Mouse (Mus musculus) embryonic facial prominence, embryonic 10.5 days (tissue): ENCODE measurements around the gene Abcd1. TPM values are rescaled to one million over a fixed set of nuclear protein-coding genes. Genes with fewer than 3 reads are reported as not detected.
A peak's percentile ranks its signal among the peaks of the same experiment; 100 is the strongest.

Experiments used
- DNase-seq: peaks from one replicate; pipeline ENCODE4 v3.0.0-alpha.2; 2017; ENCODE audit warnings: low spot score
- H3K27ac ChIP-seq: fragments of 300-500 bp; sonication (generic); replicated peaks from 2 replicates; pipeline ENCODE4 v1.5.1; 2016; ENCODE audit warnings: mild to moderate bottlenecking
- H3K27me3 ChIP-seq: fragments of 300-500 bp; sonication (generic); replicated peaks from 2 replicates; pipeline ENCODE4 v1.6.1; 2016; ENCODE audit warnings: low read depth, mild to moderate bottlenecking; ENCODE audit not compliant: poor library complexity, severe bottlenecking
- H3K36me3 ChIP-seq: fragments of 300-500 bp; sonication (generic); replicated peaks from 2 replicates; pipeline ENCODE4 v1.6.1; 2016; ENCODE audit warnings: mild to moderate bottlenecking, moderate library complexity
- H3K4me1 ChIP-seq: fragments of 300-500 bp; sonication (generic); 2 replicates; pipeline ENCODE4 v1.6.1; 2016
- H3K4me3 ChIP-seq: fragments of 300-500 bp; sonication (generic); 2 replicates; pipeline ENCODE4 v1.5.1; 2016; ENCODE audit warnings: mild to moderate bottlenecking, moderate library complexity
- H3K9me3 ChIP-seq: fragments of 300-500 bp; sonication (generic); 2 replicates; pipeline ENCODE4 v1.6.1; 2016; ENCODE audit warnings: mild to moderate bottlenecking
- WGBS: fragments of 180-500 bp; shearing (Covaris S2); methylation state at CpG from one replicate; pipeline ENCODE4 v1.1.7; 2016; 5-methylcytosine and 5-hydroxymethylcytosine counted together
- polyA plus RNA-seq: library from polyadenylated mRNA; unstranded; fragments of >200 nt; fragmentation: Nextera tagmentation; extraction: Ambion mirVana; gene quantifications from 2 replicates; pipeline ENCODE4 v1.2.1, GENCODE M21; 2016

Gene Abcd1
- polyA plus RNA-seq: 8.1 and 10.4 TPM in 2 replicates

GRCm38 (mm10) chrX:73716109-73716661, at the start of gene Abcd1, which contains the start of gene Bcap31:
TSS of gene Abcd1 (plus strand) at chrX:73716597.
TSS of gene Bcap31 (minus strand) at chrX:73716175.
- peak; percentile 95 for DNase-seq
- WGBS: 23% methylated on average over 45 of the region's 45 CpGs
- H3K4me1 ChIP-seq: peaks cover 37% of the 10 kb centered on the region
- peak within 1 kb of the TSS; percentile 66 for H3K4me3 ChIP-seq
- H3K27me3 ChIP-seq: peaks cover 23% of the 10 kb centered on the region
- peak within 1 kb of the TSS; percentile 83 for H3K27ac ChIP-seq
- H3K9me3 ChIP-seq: no peaks in the 10 kb centered on the region
- peaks cover 25% of the 10 kb centered on the region for H3K36me3 ChIP-seq

- Histone ChIP-seq H3K36me3 (peaks cover 15% of the 10 kb centered on the region), H3K9me3 (peaks cover 6% of the 10 kb centered on the region; the same call in 1 of the 2 replicates), H3K27ac (no peak overlapping the region), H3K27me3 (peaks cover 28% of the 10 kb centered on the region), H3K4me3 (no peak overlapping the region), H3K4me1 (peaks cover 22% of the 10 kb centered on the region)
- 56% methylated on average over 4 of the region's 4 CpGs for WGBS
- DNase-seq: peak; percentile 72
These were observed 44.4 kb upstream of the Abcd1 start for GRCm38 (mm10) chrX:73672031-73672431.

- Histone ChIP-seq H3K9me3 (peaks cover 6% of the 10 kb centered on the region; the same call in 1 of the 2 replicates), H3K4me1 (peaks cover 22% of the 10 kb centered on the region), H3K27ac (peak within 1 kb of the TSS; percentile 87), H3K4me3 (peak within 1 kb of the TSS; percentile 72), H3K36me3 (peaks cover 25% of the 10 kb centered on the region), H3K27me3 (peaks cover 30% of the 10 kb centered on the region)
- 11% methylated on average over 71 of the region's 72 CpGs for WGBS
- peak; percentile 87 for DNase-seq
These were observed 43.3 kb upstream of the Abcd1 start, which contains the start of gene Slc6a8 for GRCm38 (mm10) chrX:73672879-73673618. TSS of gene Slc6a8 (plus strand) at chrX:73673150.

- 16% methylated on average over 41 of the region's 42 CpGs for WGBS
- Histone ChIP-seq H3K4me1 (peaks cover 22% of the 10 kb centered on the region), H3K27me3 (peaks cover 28% of the 10 kb centered on the region), H3K4me3 (peak overlapping the region; percentile 72), H3K27ac (peak overlapping the region; percentile 87), H3K9me3 (peaks cover 6% of the 10 kb centered on the region; the same call in 1 of the 2 replicates), H3K36me3 (peaks cover 30% of the 10 kb centered on the region)
- peak; percentile 29 for DNase-seq
These were observed 42.8 kb upstream of the Abcd1 start for GRCm38 (mm10) chrX:73673619-73673967.

- Histone ChIP-seq H3K9me3 (peaks cover 6% of the 10 kb centered on the region; the same call in 1 of the 2 replicates), H3K36me3 (peaks cover 36% of the 10 kb centered on the region), H3K4me3 (peak overlapping the region; percentile 72), H3K27ac (peak overlapping the region; percentile 87), H3K4me1 (peaks cover 22% of the 10 kb centered on the region), H3K27me3 (peaks cover 27% of the 10 kb centered on the region)
- WGBS: 25% methylated on average over 20 of the region's 20 CpGs
- peak; percentile 40 for DNase-seq
These were observed 42.3 kb upstream of the Abcd1 start for GRCm38 (mm10) chrX:73673968-73674661.

GRCm38 (mm10) chrX:73675231-73675630, 41.2 kb upstream of the Abcd1 start:
- Histone ChIP-seq H3K9me3 (peaks cover 6% of the 10 kb centered on the region; the same call in 1 of the 2 replicates), H3K4me3 (peak overlapping the region; percentile 72), H3K27me3 (peaks cover 35% of the 10 kb centered on the region), H3K4me1 (peaks cover 22% of the 10 kb centered on the region), H3K36me3 (peaks cover 47% of the 10 kb centered on the region), H3K27ac (no peak overlapping the region)
- WGBS: 78% methylated on average over 2 of the region's 2 CpGs
- no peak for DNase-seq

- DNase-seq: no peak
- Histone ChIP-seq H3K4me1 (peaks cover 22% of the 10 kb centered on the region), H3K27ac (no peak overlapping the region), H3K9me3 (peaks cover 6% of the 10 kb centered on the region; the same call in 1 of the 2 replicates), H3K36me3 (peaks cover 60% of the 10 kb centered on the region), H3K27me3 (peaks cover 45% of the 10 kb centered on the region), H3K4me3 (no peak overlapping the region)
- 96% methylated on average over 4 of the region's 4 CpGs for WGBS
These were observed 39.7 kb upstream of the Abcd1 start for GRCm38 (mm10) chrX:73676668-73677067.

GRCm38 (mm10) chrX:73684156-73684555, 32.2 kb upstream of the Abcd1 start:
- no peak overlapping the region for H3K27ac ChIP-seq
- H3K4me3 ChIP-seq: no peak overlapping the region
- DNase-seq: no peak
- peaks cover 31% of the 10 kb centered on the region for H3K27me3 ChIP-seq
- H3K9me3 ChIP-seq: no peaks in the 10 kb centered on the region
- 84% methylated on average over 2 of the region's 2 CpGs for whole genome bisulfite sequencing
- H3K4me1 ChIP-seq: no peaks in the 10 kb centered on the region
- peaks cover 95% of the 10 kb centered on the region for H3K36me3 ChIP-seq

- H3K36me3 ChIP-seq: peaks cover 95% of the 10 kb centered on the region
These were observed 31.4 kb upstream of the Abcd1 start for GRCm38 (mm10) chrX:73684978-73685377.

GRCm38 (mm10) chrX:73685629-73686028, 30.8 kb upstream of the Abcd1 start:
- WGBS: 87% methylated on average over 3 of the region's 3 CpGs
- DNase-seq: no peak

More at GRCm38 (mm10) chrX:73684978-73685377, 31.4 kb upstream of the Abcd1 start:
- H3K4me3 ChIP-seq: no peak overlapping the region
- no peaks in the 10 kb centered on the region for H3K4me1 ChIP-seq
- no peaks in the 10 kb centered on the region for H3K9me3 ChIP-seq
- H3K27ac ChIP-seq: no peak overlapping the region
- no peak for DNase-seq
- peaks cover 32% of the 10 kb centered on the region for H3K27me3 ChIP-seq

GRCm38 (mm10) chrX:73690917-73691629, 25.3 kb upstream of the Abcd1 start:
- Histone ChIP-seq H3K4me1 (no peaks in the 10 kb centered on the region), H3K27me3 (peaks cover 11% of the 10 kb centered on the region), H3K27ac (no peak overlapping the region), H3K9me3 (no peaks in the 10 kb centered on the region), H3K36me3 (peaks cover 86% of the 10 kb centered on the region), H3K4me3 (no peak overlapping the region)
- peak; percentile 18 for DNase-seq
- 77% methylated on average over 5 of the region's 5 CpGs for WGBS

More at GRCm38 (mm10) chrX:73685629-73686028, 30.8 kb upstream of the Abcd1 start:
- Histone ChIP-seq H3K9me3 (no peaks in the 10 kb centered on the region), H3K27me3 (peaks cover 27% of the 10 kb centered on the region), H3K36me3 (peaks cover 92% of the 10 kb centered on the region), H3K4me1 (no peaks in the 10 kb centered on the region), H3K27ac (no peak overlapping the region), H3K4me3 (no peak overlapping the region)

GRCm38 (mm10) chrX:73700472-73700871, 15.9 kb upstream of the Abcd1 start:
- no peak for DNase-seq
- H3K4me1 ChIP-seq: no peaks in the 10 kb centered on the region
- H3K9me3 ChIP-seq: no peaks in the 10 kb centered on the region
- H3K36me3 ChIP-seq: peaks cover 61% of the 10 kb centered on the region
- 90% methylated on average over 1 of the region's 1 CpGs for WGBS
- no peak overlapping the region for H3K4me3 ChIP-seq
- 0 out of 2 replicates have a peak, but pooled peaks cover 3% of the 10 kb centered on the region for H3K27me3 ChIP-seq
- no peak overlapping the region for H3K27ac ChIP-seq
